Mouse (Mus musculus) heart, embryonic 12.5 days (tissue): ENCODE data around the gene Heatr5a. TPM values are rescaled to one million over a fixed set of nuclear protein-coding genes. Genes with fewer than 3 reads are reported as not detected.

Experiments
- ATAC-seq: fragments of 200-750 bp; cut with Nextera tagmentation; 2 replicates; pipeline ENCODE4 v1.8.0; 2017; ENCODE audit warnings: moderate TSS enrichment, moderate library complexity; ENCODE audit not compliant: insufficient number of reproducible peaks, low FRiP score
- H3K27ac ChIP-seq: fragments of 300-500 bp; sonication (generic); 2 replicates; pipeline ENCODE4 v1.5.1; 2016; ENCODE audit warnings: mild to moderate bottlenecking, moderate library complexity; ENCODE audit not compliant: poor library complexity, severe bottlenecking
- H3K27me3 ChIP-seq: fragments of 300-500 bp; sonication (generic); replicated peaks from 2 replicates; pipeline ENCODE4 v1.6.1; 2016; ENCODE audit warnings: mild to moderate bottlenecking, moderate library complexity
- H3K36me3 ChIP-seq: fragments of 300-500 bp; sonication (generic); 2 replicates; pipeline ENCODE4 v1.6.1; 2016; ENCODE audit warnings: mild to moderate bottlenecking, moderate library complexity
- H3K4me1 ChIP-seq: fragments of 300-500 bp; sonication (generic); replicated peaks from 2 replicates; pipeline ENCODE4 v1.6.1; 2016; ENCODE audit warnings: mild to moderate bottlenecking
- H3K4me2 ChIP-seq: fragments of 300-500 bp; sonication (generic); 2 replicates; pipeline ENCODE4 v1.6.1; 2016; ENCODE audit warnings: mild to moderate bottlenecking, moderate library complexity
- H3K4me3 ChIP-seq: fragments of 300-500 bp; sonication (generic); 2 replicates; pipeline ENCODE4 v1.5.1; 2016; ENCODE audit warnings: mild to moderate bottlenecking
- H3K9ac ChIP-seq: fragments of 300-500 bp; sonication (generic); 2 replicates; pipeline ENCODE4 v1.6.1; 2016; ENCODE audit warnings: mild to moderate bottlenecking, moderate library complexity
- H3K9me3 ChIP-seq: fragments of 300-500 bp; sonication (generic); replicated peaks from 2 replicates; pipeline ENCODE4 v1.6.1; 2016; ENCODE audit warnings: mild to moderate bottlenecking, moderate library complexity
- WGBS: fragments of 180-500 bp; shearing (Covaris S2); methylation state at CpG from one replicate; pipeline ENCODE4 v1.1.7; 2016; 5-methylcytosine and 5-hydroxymethylcytosine counted together
- polyA plus RNA-seq: library from polyadenylated mRNA; unstranded; fragments of >200 nt; fragmentation: Nextera tagmentation; extraction: Ambion mirVana; gene quantifications from 2 replicates; pipeline ENCODE4 v1.2.1, GENCODE M21; 2016

Gene Heatr5a
- polyA plus RNA-seq, 1 experiment from 2014 or later = 13.3 TPM

DNA sequence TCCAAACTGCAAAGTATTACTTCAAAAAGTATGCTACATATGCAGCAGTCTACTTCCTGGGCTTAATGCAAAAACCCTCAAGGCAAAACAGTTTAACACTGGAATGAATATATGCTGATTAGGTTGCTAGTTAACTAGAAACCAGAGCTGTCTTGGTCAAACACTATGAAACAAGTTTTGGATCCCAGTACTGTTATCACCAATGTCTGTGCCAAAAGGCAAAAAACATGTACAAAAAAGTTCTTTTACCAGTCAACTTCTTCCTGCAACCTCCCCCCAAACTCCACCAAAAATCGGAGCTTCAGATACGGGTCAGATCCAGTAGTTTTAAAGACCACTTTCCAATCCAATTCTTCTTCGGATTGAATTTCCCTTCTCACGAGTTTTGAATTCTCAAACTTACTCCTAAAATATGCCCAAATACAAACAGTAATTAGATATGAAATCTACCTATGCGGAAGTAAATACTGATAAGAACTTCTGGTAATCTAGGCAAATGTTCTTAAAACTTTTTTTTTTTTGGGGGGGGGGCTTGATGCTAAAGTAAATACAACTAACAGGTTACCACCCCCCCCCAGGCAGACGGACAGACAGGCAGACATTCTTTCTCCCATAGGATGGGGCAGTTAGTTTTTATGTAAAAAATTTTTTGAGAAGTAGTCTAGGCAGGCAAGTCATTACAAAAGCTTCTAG is 143.0 kb downstream of the Heatr5a start:
- no peak for ATAC-seq
- Histone ChIP-seq H3K4me3 (peak overlapping the region; percentile 92), H3K36me3 (peaks cover 18% of the 10 kb centered on the region), H3K4me2 (peak overlapping the region; percentile 64), H3K27me3 (no peaks in the 10 kb centered on the region), H3K27ac (peak overlapping the region; percentile 98), H3K9ac (peak overlapping the region; percentile 97), H3K9me3 (no peaks in the 10 kb centered on the region), H3K4me1 (peaks cover 18% of the 10 kb centered on the region)
- WGBS = 20% methylated on average over 6 of the region's 6 CpGs

Other genes with a start within 250 kb of the Heatr5a start
- 38.9 and 41.1 TPM in 2 replicates for gene Hectd1, start 141.8 kb downstream of the Heatr5a start, polyA plus RNA-seq
- gene Dtd2, start 35.2 kb upstream of the Heatr5a start, polyA plus RNA-seq = 15.8 and 16.7 TPM in 2 replicates
- gene Gpr33, start 56.7 kb upstream of the Heatr5a start, polyA plus RNA-seq = not detected in 2 replicates
- gene Nubpl, start 126.4 kb upstream of the Heatr5a start, polyA plus RNA-seq = 11.0 and 11.6 TPM in 2 replicates